Mouse (Mus musculus) erythroblast, embryonic 14.5 days (primary cell): Measurements from ENCODE around the gene Lrrc2.

Experiments used
- GATA1 ChIP-seq: IDR thresholded peaks from 2 replicates; pipeline ENCODE4 v1.6.1; 2012; ENCODE audit warnings: low read length, inconsistent platforms, mixed read lengths
- TAL1 ChIP-seq: IDR thresholded peaks from 3 replicates; pipeline ENCODE4 v1.6.1; 2012; ENCODE audit warnings: low read length, inconsistent platforms, mixed read lengths

DNA sequence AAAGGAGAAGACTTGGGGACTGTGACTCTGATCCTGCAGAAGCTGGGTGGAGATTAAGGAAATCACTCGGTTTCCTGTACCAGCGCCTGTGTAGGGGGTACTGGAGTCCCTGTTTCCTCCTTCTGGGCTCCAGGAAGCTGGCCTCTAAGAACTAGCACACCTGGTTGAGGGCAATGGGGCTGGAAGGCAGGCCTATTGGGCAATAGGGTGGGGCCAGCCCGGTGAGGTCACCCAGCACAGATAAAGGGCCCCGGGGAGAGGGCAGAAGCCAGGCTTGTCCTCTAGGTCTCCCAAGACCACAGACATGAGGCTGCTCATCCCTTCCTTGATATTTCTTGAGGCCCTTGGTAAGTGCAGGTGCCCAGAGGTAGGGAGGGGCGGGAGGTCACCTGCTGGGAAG lies 67.7 kb downstream of the Lrrc2 start, which contains the start of gene Ltf:
- TF ChIP-seq TAL1 (no peak), GATA1 (no peak)
